Mouse (Mus musculus): ENCODE results near the gene Gid8. TPM values are rescaled to one million over a fixed set of nuclear protein-coding genes. Genes with fewer than 3 reads are reported as not detected.
"Not testable (repeated sequence)": the region's sequence is repeated elsewhere in the genome, so short reads cannot be mapped to it uniquely, and the experiment has no call there.

Gid8 gene
- polyA plus RNA-seq, 1 experiment from 2014 or later = 68.7 TPM

GRCm38 (mm10) chr2:180712037-180712689 lies 2.2 kb downstream of the Gid8 start:
- H3K9ac ChIP-seq (replicated peaks; ENCODE audit: low read length) = no peak overlapping the region
- no peaks in the 10 kb centered on the region for H3K9me3 ChIP-seq (replicated peaks; ENCODE audit: control insufficient read depth, low read length)
- H3K4me3 ChIP-seq (ENCODE audit: low read depth, low read length) = no peak overlapping the region
- no peak overlapping the region for H3K4me2 ChIP-seq (ENCODE audit: low read depth, low read length)
- no peak overlapping the region for H3K27ac ChIP-seq (replicated peaks; ENCODE audit: low read depth, low read length)
- no peaks in the 10 kb centered on the region for H3K27me3 ChIP-seq (ENCODE audit: control insufficient read depth, insufficient read depth, low read length)
- peaks cover 6% of the 10 kb centered on the region for H3K4me1 ChIP-seq (ENCODE audit: control insufficient read depth, insufficient read depth, low read length)
- DNase-seq (ENCODE audit: low spot score) = no peak
- 95% methylated on average over 5 of the region's 5 CpGs for WGBS
- ATAC-seq (replicated peaks; ENCODE audit: insufficient number of reproducible peaks, low FRiP score, low TSS enrichment, low read depth) = no peak
- peaks cover 2% of the 10 kb centered on the region; the same call in 1 of the 2 replicates for H3K36me3 ChIP-seq (replicated peaks; ENCODE audit: control insufficient read depth, insufficient read depth, low read depth, low read length)

DNA sequence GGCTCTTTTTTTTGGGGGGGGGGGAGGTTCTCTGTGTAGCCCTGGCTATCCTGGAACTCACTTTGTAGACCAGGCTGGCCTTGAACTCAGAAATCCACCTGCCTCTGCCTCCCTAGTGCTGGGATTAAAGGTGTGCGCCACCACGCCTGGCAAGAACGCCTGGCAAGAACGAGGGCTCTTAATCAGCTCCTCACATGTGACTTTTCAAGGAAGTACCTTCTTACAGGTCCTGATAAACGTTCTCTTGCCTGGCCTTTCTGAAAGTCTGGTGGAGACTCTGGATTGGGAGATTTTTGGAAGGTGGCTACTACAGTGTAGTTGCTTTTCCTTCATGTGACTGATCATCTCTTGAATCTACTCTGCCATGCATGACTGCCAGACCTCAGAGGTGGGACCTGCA lies 12.8 kb downstream of the Gid8 start:
- not testable (repeated sequence) for DNase-seq (ENCODE audit: low spot score); H3K27me3 ChIP-seq (ENCODE audit: control insufficient read depth, insufficient read depth, low read length); H3K4me2 ChIP-seq (ENCODE audit: low read depth, low read length); H3K9me3 ChIP-seq (replicated peaks; ENCODE audit: control insufficient read depth, low read length); H3K9ac ChIP-seq (replicated peaks; ENCODE audit: low read length); H3K4me3 ChIP-seq (ENCODE audit: low read depth, low read length); ATAC-seq (replicated peaks; ENCODE audit: insufficient number of reproducible peaks, low FRiP score, low TSS enrichment, low read depth); H3K27ac ChIP-seq (replicated peaks; ENCODE audit: low read depth, low read length); H3K4me1 ChIP-seq (ENCODE audit: control insufficient read depth, insufficient read depth, low read length); H3K36me3 ChIP-seq (replicated peaks; ENCODE audit: control insufficient read depth, insufficient read depth, low read depth, low read length)
- WGBS = 91% methylated on average over 5 of the region's 5 CpGs

- Histone ChIP-seq H3K36me3 (replicated peaks; ENCODE audit: control insufficient read depth, insufficient read depth, low read depth, low read length) (no peaks in the 10 kb centered on the region; the same call in 1 of the 2 replicates), H3K9ac (replicated peaks; ENCODE audit: low read length) (no peak overlapping the region), H3K27me3 (ENCODE audit: control insufficient read depth, insufficient read depth, low read length) (no peaks in the 10 kb centered on the region), H3K4me1 (ENCODE audit: control insufficient read depth, insufficient read depth, low read length) (peaks cover 4% of the 10 kb centered on the region; the same call in 1 of the 2 replicates), H3K4me3 (ENCODE audit: low read depth, low read length) (no peak overlapping the region), H3K27ac (replicated peaks; ENCODE audit: low read depth, low read length) (no peak overlapping the region), H3K4me2 (ENCODE audit: low read depth, low read length) (no peak overlapping the region), H3K9me3 (replicated peaks; ENCODE audit: control insufficient read depth, low read length) (no peaks in the 10 kb centered on the region)
- DNase-seq (ENCODE audit: low spot score) (no peak), ATAC-seq (replicated peaks; ENCODE audit: insufficient number of reproducible peaks, low FRiP score, low TSS enrichment, low read depth) (no peak)
- 69% methylated on average over 2 of the region's 2 CpGs for WGBS
Observed at GRCm38 (mm10) chr2:180723865-180724264, 13.9 kb downstream of the Gid8 start.

DNA sequence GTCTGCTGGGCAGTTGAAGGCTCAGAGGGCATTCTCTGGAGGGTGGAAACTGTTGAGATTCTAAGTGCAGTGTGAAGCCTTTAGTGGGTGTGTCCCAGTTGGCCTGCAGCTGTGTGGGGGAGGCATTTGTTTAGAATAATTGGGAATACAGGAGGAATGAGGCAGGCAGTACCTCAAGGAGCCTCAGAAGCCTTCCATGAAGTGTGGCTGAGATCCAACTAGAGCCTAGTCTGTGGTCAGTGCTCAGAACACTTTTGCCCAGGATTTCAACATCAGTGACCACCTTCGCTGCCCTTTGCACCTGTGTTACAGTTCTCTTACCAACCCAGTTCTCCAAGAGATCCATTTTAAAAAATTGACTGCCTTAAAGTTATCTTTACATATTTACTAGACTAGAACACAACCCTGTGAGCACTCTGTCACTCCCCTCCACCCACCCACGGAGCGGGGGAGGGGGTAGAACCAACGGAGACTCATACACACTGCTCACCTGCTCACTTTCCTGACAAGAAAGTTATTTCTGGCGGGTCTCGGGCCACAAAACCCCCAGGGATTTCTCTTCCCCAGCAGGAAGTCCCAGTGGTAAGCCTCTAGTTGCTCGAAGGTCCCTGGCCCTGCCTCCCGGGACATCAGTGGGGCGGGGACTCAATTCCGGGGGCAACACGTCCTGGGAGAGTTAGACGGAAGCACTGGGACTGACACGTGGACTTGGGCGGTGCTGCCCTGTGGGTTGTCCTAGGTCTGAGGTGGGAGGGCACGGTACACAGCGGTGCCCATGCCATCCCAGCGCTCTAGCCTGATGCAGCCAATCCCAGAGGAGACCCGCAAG lies 14.9 kb downstream of the Gid8 start, which contains the start of gene Slc17a9:
TSS of gene Slc17a9 (plus strand) at position 679 of the 829 bp plus-strand sequence.
- whole genome bisulfite sequencing = 6% methylated on average over 18 of the region's 18 CpGs
- Histone ChIP-seq H3K4me3 (ENCODE audit: low read depth, low read length) (no peak within 1 kb of the TSS), H3K9me3 (replicated peaks; ENCODE audit: control insufficient read depth, low read length) (no peaks in the 10 kb centered on the region), H3K9ac (replicated peaks; ENCODE audit: low read length) (no peak within 1 kb of the TSS), H3K36me3 (replicated peaks; ENCODE audit: control insufficient read depth, insufficient read depth, low read depth, low read length) (no peaks in the 10 kb centered on the region; the same call in 1 of the 2 replicates), H3K27ac (replicated peaks; ENCODE audit: low read depth, low read length) (no peak within 1 kb of the TSS), H3K4me2 (ENCODE audit: low read depth, low read length) (no peak within 1 kb of the TSS), H3K27me3 (ENCODE audit: control insufficient read depth, insufficient read depth, low read length) (no peaks in the 10 kb centered on the region), H3K4me1 (ENCODE audit: control insufficient read depth, insufficient read depth, low read length) (peaks cover 4% of the 10 kb centered on the region; the same call in 1 of the 2 replicates)
- DNase-seq (ENCODE audit: low spot score) (no peak), ATAC-seq (replicated peaks; ENCODE audit: insufficient number of reproducible peaks, low FRiP score, low TSS enrichment, low read depth) (0 out of 2 replicates have a peak, but pooled peaks have one; percentile 24)

- no peaks in the 10 kb centered on the region; the same call in 1 of the 2 replicates for H3K36me3 ChIP-seq (replicated peaks; ENCODE audit: control insufficient read depth, insufficient read depth, low read depth, low read length)
- H3K4me3 ChIP-seq (ENCODE audit: low read depth, low read length) = no peak overlapping the region
- no peak overlapping the region for H3K9ac ChIP-seq (replicated peaks; ENCODE audit: low read length)
- H3K4me2 ChIP-seq (ENCODE audit: low read depth, low read length) = no peak overlapping the region
- H3K27me3 ChIP-seq (ENCODE audit: control insufficient read depth, insufficient read depth, low read length) = no peaks in the 10 kb centered on the region
- DNase-seq (ENCODE audit: low spot score) (no peak), ATAC-seq (replicated peaks; ENCODE audit: insufficient number of reproducible peaks, low FRiP score, low TSS enrichment, low read depth) (no peak)
- H3K27ac ChIP-seq (replicated peaks; ENCODE audit: low read depth, low read length) = no peak overlapping the region
- WGBS = 6% methylated on average over 6 of the region's 6 CpGs
- H3K9me3 ChIP-seq (replicated peaks; ENCODE audit: control insufficient read depth, low read length) = no peaks in the 10 kb centered on the region
- H3K4me1 ChIP-seq (ENCODE audit: control insufficient read depth, insufficient read depth, low read length) = peaks cover 4% of the 10 kb centered on the region; the same call in 1 of the 2 replicates
Observed at GRCm38 (mm10) chr2:180725414-180725778, 15.5 kb downstream of the Gid8 start.

DNA sequence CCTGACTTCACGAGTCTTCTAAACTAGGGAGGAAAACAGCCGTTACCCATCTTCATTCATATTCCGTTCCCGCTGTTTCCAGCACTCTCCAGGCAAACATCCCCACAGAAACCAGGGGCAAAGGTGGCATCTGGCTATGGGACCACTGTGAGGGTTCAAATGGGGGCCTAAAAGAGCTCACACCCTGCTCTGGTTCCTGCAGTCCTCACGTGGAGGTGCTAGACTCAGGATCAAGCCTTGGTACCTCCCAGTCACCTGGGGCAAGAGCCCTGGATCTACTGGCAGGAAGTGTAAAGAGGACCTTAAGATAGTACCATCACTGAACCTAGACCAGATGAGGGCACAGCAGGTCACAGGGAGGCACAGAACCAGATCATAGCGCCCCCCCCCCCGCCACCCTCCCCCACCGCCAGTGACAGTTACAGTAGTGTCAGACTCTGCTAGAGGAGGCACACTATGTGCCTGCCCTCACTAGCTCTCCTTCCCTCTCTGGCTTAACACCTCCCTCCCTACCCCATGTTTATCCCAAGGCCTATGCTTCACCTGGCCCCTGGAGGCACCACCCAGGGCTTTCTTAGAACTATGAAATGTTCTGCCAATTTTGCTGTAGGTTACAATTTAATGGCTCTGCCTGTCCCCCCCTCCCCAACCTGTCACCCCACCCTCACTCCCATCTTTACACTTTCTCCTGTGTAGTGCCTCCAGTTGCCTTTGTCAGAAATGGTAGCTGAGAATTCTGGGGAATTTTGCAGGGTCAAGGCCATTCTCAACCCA lies 16.1 kb downstream of the Gid8 start:
- no peak for DNase-seq (ENCODE audit: low spot score)
- Histone ChIP-seq H3K36me3 (replicated peaks; ENCODE audit: control insufficient read depth, insufficient read depth, low read depth, low read length) (no peaks in the 10 kb centered on the region; the same call in 1 of the 2 replicates), H3K4me2 (ENCODE audit: low read depth, low read length) (no peak overlapping the region), H3K9me3 (replicated peaks; ENCODE audit: control insufficient read depth, low read length) (no peaks in the 10 kb centered on the region), H3K4me3 (ENCODE audit: low read depth, low read length) (no peak overlapping the region), H3K27ac (replicated peaks; ENCODE audit: low read depth, low read length) (no peak overlapping the region), H3K9ac (replicated peaks; ENCODE audit: low read length) (no peak overlapping the region), H3K27me3 (ENCODE audit: control insufficient read depth, insufficient read depth, low read length) (no peaks in the 10 kb centered on the region), H3K4me1 (ENCODE audit: control insufficient read depth, insufficient read depth, low read length) (peaks cover 4% of the 10 kb centered on the region; the same call in 1 of the 2 replicates)
- ATAC-seq (replicated peaks; ENCODE audit: insufficient number of reproducible peaks, low FRiP score, low TSS enrichment, low read depth) = no peak
- WGBS = 32% methylated on average over 8 of the region's 8 CpGs

DNA sequence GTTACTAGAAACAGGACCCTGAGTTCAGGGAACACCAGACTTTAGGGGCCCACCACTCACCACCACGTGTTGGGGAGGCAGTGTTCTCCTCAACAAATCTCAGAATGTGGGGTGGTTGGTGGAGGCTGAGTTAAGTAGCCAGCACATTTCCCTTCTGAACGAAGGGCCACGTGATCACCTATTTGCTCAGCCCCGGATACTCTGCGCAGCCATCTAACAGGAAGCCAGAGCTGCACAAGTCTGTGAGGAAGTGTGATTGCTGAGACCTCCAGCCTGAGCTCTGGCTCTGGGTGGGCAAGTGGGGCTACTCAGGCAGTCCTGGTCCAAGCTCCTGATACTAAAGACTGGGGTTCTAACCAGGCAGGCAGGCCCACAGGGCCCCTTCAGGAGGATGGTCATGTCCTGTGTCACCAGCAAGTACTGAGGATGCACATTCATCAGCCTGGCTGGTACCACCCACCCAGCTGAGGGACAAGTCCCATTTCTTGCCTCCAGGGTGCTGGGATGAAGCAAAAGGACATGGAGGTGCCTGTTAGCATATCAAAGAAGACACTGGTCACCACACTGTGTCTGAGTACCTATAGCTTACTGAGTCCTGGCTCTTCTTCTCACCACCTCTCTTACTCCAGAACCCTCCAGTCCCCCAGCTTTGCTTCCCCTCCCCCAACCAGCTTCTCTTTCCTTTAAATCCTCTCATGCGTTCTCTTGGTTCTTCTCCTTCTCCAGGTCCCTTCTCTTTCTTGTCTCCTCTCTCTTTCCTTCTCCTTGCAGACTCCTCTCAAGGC lies 16.9 kb downstream of the Gid8 start:
- Histone ChIP-seq H3K27me3 (ENCODE audit: control insufficient read depth, insufficient read depth, low read length) (no peaks in the 10 kb centered on the region), H3K9me3 (replicated peaks; ENCODE audit: control insufficient read depth, low read length) (no peaks in the 10 kb centered on the region), H3K4me1 (ENCODE audit: control insufficient read depth, insufficient read depth, low read length) (peaks cover 4% of the 10 kb centered on the region; the same call in 1 of the 2 replicates), H3K4me3 (ENCODE audit: low read depth, low read length) (no peak overlapping the region), H3K36me3 (replicated peaks; ENCODE audit: control insufficient read depth, insufficient read depth, low read depth, low read length) (no peaks in the 10 kb centered on the region), H3K4me2 (ENCODE audit: low read depth, low read length) (no peak overlapping the region), H3K9ac (replicated peaks; ENCODE audit: low read length) (no peak overlapping the region), H3K27ac (replicated peaks; ENCODE audit: low read depth, low read length) (no peak overlapping the region)
- 73% methylated on average over 6 of the region's 6 CpGs for WGBS
- DNase-seq (ENCODE audit: low spot score) (no peak), ATAC-seq (replicated peaks; ENCODE audit: insufficient number of reproducible peaks, low FRiP score, low TSS enrichment, low read depth) (no peak)
